Mouse (Mus musculus) bone marrow macrophage, adult 2 months (primary cell): Measurements from ENCODE around the gene Ngdn.

ENCODE experiments used
- CTCF ChIP-seq: IDR thresholded peaks from 2 replicates; pipeline ENCODE4 v1.5.1; 2012; ENCODE audit warnings: low read depth, mild to moderate bottlenecking, low read length, moderate library complexity
- POLR2A ChIP-seq: IDR thresholded peaks from 2 replicates; pipeline ENCODE4 v1.6.1; 2012; ENCODE audit warnings: mild to moderate bottlenecking, low read depth, low read length, borderline replicate concordance

GRCm38 (mm10) chr14:54996793-54997192 is 18.5 kb upstream of the Ngdn start:
- TF ChIP-seq CTCF (no peak), POLR2A (no peak)
